Mouse (Mus musculus): ENCODE data around the gene N4bp3.

Gene N4bp3

GRCm38 (mm10) chr11:51606447-51607095 is 44.1 kb downstream of the N4bp3 start, which contains the start of gene Hnrnpab:
Gene Hnrnpab, minus strand, starts transcription at chr11:51606847.
- ATAC-seq (ENCODE audit: insufficient number of reproducible peaks, low FRiP score, low TSS enrichment): peak; percentile 97

GRCm38 (mm10) chr11:51605602-51606446 is 44.8 kb downstream of the N4bp3 start:
- ATAC-seq (ENCODE audit: insufficient number of reproducible peaks, low FRiP score, low TSS enrichment): peak; percentile 27

- no peak for ATAC-seq (ENCODE audit: insufficient number of reproducible peaks, low FRiP score, low TSS enrichment)
Measured at GRCm38 (mm10) chr11:51602253-51602652, 48.4 kb downstream of the N4bp3 start.

- no peak for ATAC-seq (ENCODE audit: insufficient number of reproducible peaks, low FRiP score, low TSS enrichment)
Measured at GRCm38 (mm10) chr11:51597553-51597952, 53.1 kb downstream of the N4bp3 start.

GRCm38 (mm10) chr11:51595459-51596083 is 55.1 kb downstream of the N4bp3 start:
- no peak for ATAC-seq (ENCODE audit: insufficient number of reproducible peaks, low FRiP score, low TSS enrichment)

GRCm38 (mm10) chr11:51594715-51595350 is 55.8 kb downstream of the N4bp3 start:
- ATAC-seq (ENCODE audit: insufficient number of reproducible peaks, low FRiP score, low TSS enrichment): no peak

GRCm38 (mm10) chr11:51593849-51594248 is 56.8 kb downstream of the N4bp3 start:
- ATAC-seq (ENCODE audit: insufficient number of reproducible peaks, low FRiP score, low TSS enrichment): no peak

- ATAC-seq (ENCODE audit: insufficient number of reproducible peaks, low FRiP score, low TSS enrichment): no peak
Measured at GRCm38 (mm10) chr11:51593368-51593767, 57.3 kb downstream of the N4bp3 start.

Data from cerebellum, adult (tissue).